Mouse (Mus musculus) ZHBTc4 (cell line): ENCODE measurements at regions not wholly inside any gene's neighbourhood (a gene's known extent, or its start where the extent isn't known, plus 50 kb on each side); places are given as distances from the start of the nearest gene placed in this dataset.

Experiments used
- DNase-seq: peaks from one replicate; pipeline ENCODE4 v3.0.0-alpha.2; 2011; ENCODE audit warnings: low read depth, low spot score

GRCm38 (mm10) chr8:116452806-116453205, 52.0 kb upstream of the Dynlrb2 start:
- DNase-seq: no peak

- no peak for DNase-seq
These were observed 53.4 kb upstream of the Dynlrb2 start for GRCm38 (mm10) chr8:116451397-116451796.

GRCm38 (mm10) chr8:116447452-116447851, 57.3 kb upstream of the Dynlrb2 start:
- no peak for DNase-seq

GRCm38 (mm10) chr8:116442827-116443226, 61.9 kb upstream of the Dynlrb2 start:
- no peak for DNase-seq

GRCm38 (mm10) chr8:116438895-116439294, 65.9 kb upstream of the Dynlrb2 start:
- peak; percentile 80 for DNase-seq

GRCm38 (mm10) chr8:116435268-116435980, 69.3 kb upstream of the Dynlrb2 start:
- DNase-seq: no peak

- no peak for DNase-seq
These were observed 74.7 kb upstream of the Dynlrb2 start for GRCm38 (mm10) chr8:116430051-116430450.

- DNase-seq: no peak
These were observed 75.1 kb upstream of the Dynlrb2 start for GRCm38 (mm10) chr8:116429649-116430048.

- DNase-seq: no peak
These were observed 81.9 kb upstream of the Dynlrb2 start for GRCm38 (mm10) chr8:116422826-116423225.

- DNase-seq: no peak
These were observed 92.1 kb upstream of the Dynlrb2 start for GRCm38 (mm10) chr8:116412703-116413102.

GRCm38 (mm10) chr8:116410041-116410440, 94.7 kb upstream of the Dynlrb2 start:
- DNase-seq: no peak

GRCm38 (mm10) chr8:116409011-116409410, 95.8 kb upstream of the Dynlrb2 start:
- DNase-seq: no peak

- DNase-seq: no peak
These were observed 100.2 kb upstream of the Dynlrb2 start for GRCm38 (mm10) chr8:116404571-116404970.

GRCm38 (mm10) chr8:116403366-116403765, 101.4 kb upstream of the Dynlrb2 start:
- no peak for DNase-seq

- DNase-seq: no peak
These were observed 105.3 kb upstream of the Dynlrb2 start for GRCm38 (mm10) chr8:116399452-116399851.

- no peak for DNase-seq
These were observed 106.1 kb upstream of the Dynlrb2 start for GRCm38 (mm10) chr8:116398565-116399205.

- no peak for DNase-seq
These were observed 119.4 kb upstream of the Dynlrb2 start for GRCm38 (mm10) chr8:116385193-116385955.

GRCm38 (mm10) chr8:116384418-116385089, 120.2 kb upstream of the Dynlrb2 start:
- DNase-seq: no peak

- peak; percentile 71 for DNase-seq
These were observed 121.0 kb upstream of the Dynlrb2 start for GRCm38 (mm10) chr8:116383495-116384417.

GRCm38 (mm10) chr8:116383036-116383435, 121.7 kb upstream of the Dynlrb2 start:
- no peak for DNase-seq

GRCm38 (mm10) chr8:116380601-116381000, 124.2 kb upstream of the Dynlrb2 start:
- DNase-seq: no peak
